Mouse (Mus musculus) hindlimb bud, embryonic 11.5 days (tissue): ENCODE measurements at regions not wholly inside any gene's neighbourhood (a gene's known extent, or its start where the extent isn't known, plus 50 kb on each side); places are given as distances from the start of the nearest gene placed in this dataset.

Experiments
- DNase-seq: peaks from one replicate; pipeline ENCODE4 v3.0.0-alpha.2; 2012; ENCODE audit warnings: low read depth, low spot score; ENCODE audit errors: extremely low spot score

DNA sequence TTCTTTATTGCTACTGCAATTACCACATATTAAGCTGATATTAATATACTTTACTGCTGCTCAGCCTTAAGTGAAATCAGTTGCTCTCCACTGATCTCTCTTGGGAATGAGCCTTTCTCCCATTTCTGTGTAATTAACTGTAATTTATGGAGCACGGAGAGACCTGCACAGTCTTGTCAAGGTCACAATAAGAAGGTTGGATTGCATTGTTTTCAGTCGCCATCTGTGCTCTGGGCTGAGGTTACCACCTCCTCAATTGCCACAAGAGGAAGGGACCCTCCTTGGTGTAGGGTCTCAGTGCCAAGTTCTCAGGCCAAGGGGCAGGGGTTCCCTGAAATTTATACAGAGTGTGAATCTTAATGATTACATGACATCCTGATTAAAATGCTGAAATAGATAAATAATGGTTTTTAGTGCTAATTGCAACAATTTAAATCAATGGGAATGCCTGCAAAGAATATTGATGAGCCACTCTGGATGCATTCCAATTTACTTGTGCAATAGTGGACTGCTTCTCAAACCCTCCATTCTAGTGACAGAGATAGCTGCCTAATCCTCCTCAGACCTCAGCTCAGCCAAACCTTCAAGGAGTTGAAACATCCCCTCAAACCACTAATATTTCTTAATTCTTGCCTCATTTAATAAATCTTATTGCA lies 332.3 kb downstream of the Mat2b start:
- no peak for DNase-seq
